Mouse (Mus musculus): Measurements from ENCODE around the gene Snrpg. TPM values are rescaled to one million over a fixed set of nuclear protein-coding genes. Genes with fewer than 3 reads are reported as not detected.
A peak's percentile ranks its signal among the peaks of the same experiment; 100 is the strongest.
"Not testable (repeated sequence)": the region's sequence is repeated elsewhere in the genome, so short reads cannot be mapped to it uniquely, and the experiment has no call there.

Snrpg gene
- total RNA-seq (2021) = 10 to 100 TPM; 51.1 to 52.4 TPM
- long read RNA-seq, experiment 1, transcript Snrpg-201 (4 exons, 1,055 nt) = major isoform, 24 of 24 reads
- long read RNA-seq, experiment 1, partial matches to known transcripts = 0 of 24 reads
- long read RNA-seq, experiment 1, other reads (novel, unspliced or antisense) = 0 of 24 reads
- long read RNA-seq, experiment 2, transcript Snrpg-201 (4 exons, 1,055 nt) = major isoform, 31 of 31 reads
- long read RNA-seq, experiment 2, partial matches to known transcripts = 0 of 31 reads
- long read RNA-seq, experiment 2, other reads (novel, unspliced or antisense) = 0 of 31 reads

- intact Hi-C loops (cut with DNase I) = no loop called here
- DNase-seq = no peak
These were observed at the start of gene Snrpg for GRCm38 (mm10) chr6:86370764-86371339. TSS of gene Snrpg (plus strand) at chr6:86371304.

GRCm38 (mm10) chr6:86322031-86322563, 49.0 kb upstream of the Snrpg start:
- DNase-seq = no peak
- intact Hi-C loops (cut with DNase I) = no loop called here

- intact Hi-C loops (cut with DNase I) = no loop called here
- no peak for DNase-seq
These were observed 48.1 kb upstream of the Snrpg start for GRCm38 (mm10) chr6:86322991-86323390.

- intact Hi-C loops (cut with DNase I) = no loop called here
- DNase-seq = no peak
These were observed 46.7 kb upstream of the Snrpg start for GRCm38 (mm10) chr6:86324400-86324799.

DNA sequence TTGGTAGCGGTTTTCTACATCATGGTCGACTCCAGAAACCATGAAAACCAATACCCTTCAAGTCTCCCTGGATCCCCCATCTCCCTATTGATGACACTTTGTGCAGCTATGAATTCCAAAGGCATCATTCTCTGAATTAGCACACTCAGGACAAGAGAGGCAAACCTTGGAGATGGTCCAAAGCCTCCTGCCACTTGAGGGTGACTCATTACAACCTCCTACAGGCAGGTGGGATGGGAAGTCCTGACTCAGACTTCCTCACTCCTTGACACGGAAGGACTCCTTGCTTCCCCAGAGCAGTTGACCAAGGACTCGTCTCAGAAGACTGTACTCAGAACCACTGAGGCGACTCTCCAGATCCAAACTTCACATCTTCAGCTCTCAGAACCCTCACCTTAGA, 45.5 kb upstream of the Snrpg start:
- DNase-seq = no peak
- intact Hi-C loops (cut with DNase I) = no loop called here

DNA sequence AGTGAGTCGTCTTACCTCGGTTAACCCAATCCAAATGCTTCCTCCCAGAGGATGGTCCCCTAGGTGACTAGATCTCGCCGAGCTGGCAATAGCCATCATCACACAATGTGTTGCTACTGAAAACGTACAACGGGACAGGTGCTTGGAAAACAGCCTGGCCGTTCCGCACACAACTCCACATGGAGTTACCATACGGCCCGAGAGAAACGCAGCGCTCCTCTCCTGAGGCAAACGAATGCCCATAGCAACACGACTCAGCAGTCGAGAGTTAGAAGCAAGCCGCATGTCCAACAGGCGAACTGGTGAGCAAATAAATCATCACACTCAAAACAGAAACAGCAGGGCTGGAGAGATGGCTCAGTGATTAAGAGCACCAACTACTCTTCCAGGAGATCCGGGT, 44.2 kb upstream of the Snrpg start:
- DNase-seq = no peak
- intact Hi-C loops (cut with DNase I) = no loop called here

GRCm38 (mm10) chr6:86328369-86328768, 42.7 kb upstream of the Snrpg start:
- DNase-seq = no peak
- intact Hi-C loops (cut with DNase I) = no loop called here

DNA sequence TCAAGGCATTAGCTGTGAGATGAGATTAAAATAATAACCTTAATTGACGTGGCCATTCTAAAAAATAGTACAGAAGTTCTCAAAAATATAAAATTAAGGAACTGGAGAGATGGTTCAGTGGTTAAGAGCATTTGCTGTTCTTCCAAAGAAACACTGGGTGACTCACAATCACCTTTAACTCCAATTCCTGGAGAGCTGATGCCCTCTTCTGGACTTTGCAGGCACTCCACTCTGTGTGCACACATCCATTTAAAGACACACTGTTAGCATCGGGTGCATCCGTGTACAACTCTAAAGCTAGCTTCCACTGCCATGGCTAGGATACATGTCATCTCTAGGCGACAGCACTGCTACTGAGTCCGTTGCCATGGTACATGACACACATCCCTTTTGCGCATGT, 41.2 kb upstream of the Snrpg start:
- intact Hi-C loops (cut with DNase I) = no loop called here
- no peak for DNase-seq

DNA sequence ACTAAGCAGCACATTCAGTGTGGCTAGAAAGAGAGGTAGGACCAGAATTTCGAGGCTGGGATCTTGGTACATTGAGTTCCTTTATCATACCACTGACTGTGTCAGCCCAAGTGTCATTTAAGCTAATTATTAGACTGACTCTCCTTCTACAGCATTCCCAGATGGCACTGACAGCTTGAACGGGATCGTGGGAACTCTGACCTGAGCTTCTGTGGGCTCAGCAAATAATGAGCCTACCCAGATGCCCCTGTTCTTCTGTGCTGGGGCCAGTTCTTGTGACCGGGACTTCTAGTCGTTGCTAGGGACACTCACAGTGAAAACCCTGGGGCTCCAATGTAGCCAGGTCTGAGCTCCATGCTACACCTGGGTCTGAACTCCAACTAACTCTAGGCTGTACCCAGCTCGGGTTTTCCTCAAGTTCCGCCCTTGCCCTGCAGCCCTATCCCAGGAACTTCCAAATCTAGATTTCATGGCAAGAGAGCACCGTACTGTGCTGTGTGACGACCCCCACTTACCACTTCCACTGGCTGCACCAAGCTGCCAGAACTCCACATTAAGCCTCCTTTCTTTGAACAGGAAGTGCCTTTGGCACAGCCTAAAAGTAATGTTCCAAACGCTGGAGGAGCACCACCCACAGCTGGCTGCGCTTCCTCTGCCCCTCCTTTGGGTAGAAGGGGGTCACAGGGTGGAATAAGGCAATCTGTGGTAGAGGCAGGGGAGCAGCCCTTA, 35.8 kb upstream of the Snrpg start:
- DNase-seq = peak in 1 of 2 experiments; percentile 12

GRCm38 (mm10) chr6:86335860-86336259, 35.2 kb upstream of the Snrpg start:
- DNase-seq = no peak
- intact Hi-C loops (cut with DNase I) = no loop called here

More for the DNA sequence above, 35.8 kb upstream of the Snrpg start:
- intact Hi-C loops (cut with DNase I) = no loop called here

GRCm38 (mm10) chr6:86336340-86336739, 34.8 kb upstream of the Snrpg start:
- intact Hi-C loops (cut with DNase I); DNase-seq: not testable (repeated sequence)

GRCm38 (mm10) chr6:86343656-86344055, 27.4 kb upstream of the Snrpg start:
- intact Hi-C loops (cut with DNase I) = no loop called here
- no peak for DNase-seq

- intact Hi-C loops (cut with DNase I) = loop anchor here (5.0 kb wide), 1 partner anchor 204 kb away; no protein-coding TSS in a partner anchor
- no peak for DNase-seq
These were observed 25.0 kb upstream of the Snrpg start for GRCm38 (mm10) chr6:86346063-86346462.

DNA sequence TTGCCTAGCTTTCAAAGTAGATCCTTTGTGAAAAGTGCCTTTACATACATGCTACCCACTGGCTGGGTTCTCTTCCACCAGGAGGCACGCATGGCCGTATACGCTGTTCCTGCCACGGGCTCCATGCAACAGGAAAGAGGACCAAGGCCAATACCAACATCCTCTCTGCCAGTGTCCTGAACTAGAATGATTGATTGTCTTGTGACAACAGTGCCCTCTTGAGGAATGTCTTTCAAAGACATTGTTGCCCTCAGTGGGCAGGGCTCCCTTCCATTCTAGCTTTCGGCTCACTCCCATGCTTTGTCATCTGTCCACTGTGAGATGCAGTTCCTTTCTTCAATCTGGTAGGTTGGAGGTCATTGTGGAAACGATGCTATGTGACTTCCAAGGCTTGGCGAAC, 21.8 kb upstream of the Snrpg start:
- intact Hi-C loops (cut with DNase I) = loop anchor here (5.0 kb wide), 1 partner anchor 207 kb away; no protein-coding TSS in a partner anchor
- DNase-seq = no peak

GRCm38 (mm10) chr6:86354948-86355347, 16.2 kb upstream of the Snrpg start:
- DNase-seq = no peak
- intact Hi-C loops (cut with DNase I) = no loop called here

GRCm38 (mm10) chr6:86356956-86357355, 14.1 kb upstream of the Snrpg start:
- intact Hi-C loops (cut with DNase I) = no loop called here
- DNase-seq = no peak

- no peak for DNase-seq
- intact Hi-C loops (cut with DNase I) = loop anchor here (5.0 kb wide), 3 partner anchors 163 to 338 kb away; partner anchors contain the start of gene Tgfa
These were observed 10.4 kb upstream of the Snrpg start for GRCm38 (mm10) chr6:86360691-86361090.

DNA sequence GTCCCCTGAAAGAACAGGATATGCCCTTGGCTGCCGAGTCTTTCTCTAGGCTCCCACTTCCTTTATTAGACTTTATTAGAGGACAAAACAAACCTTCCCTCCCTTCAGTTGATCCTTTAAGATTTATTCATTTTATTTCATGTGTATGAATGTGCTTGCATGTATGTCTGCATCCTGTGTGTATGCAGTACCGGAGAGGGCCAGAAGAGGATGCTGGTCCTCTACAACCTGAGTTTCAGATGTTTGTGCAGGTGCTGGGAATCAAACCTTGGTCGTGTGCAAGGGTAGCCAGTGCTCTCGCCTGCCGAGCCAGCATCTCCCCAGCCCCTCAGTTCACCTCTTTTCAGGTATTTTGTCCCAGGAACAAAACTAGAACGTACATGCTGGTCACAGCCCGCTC, 9.7 kb upstream of the Snrpg start:
- no peak for DNase-seq
- intact Hi-C loops (cut with DNase I) = loop anchor here (5.0 kb wide), 3 partner anchors 164 to 339 kb away; partner anchors contain the start of gene Tgfa

DNA sequence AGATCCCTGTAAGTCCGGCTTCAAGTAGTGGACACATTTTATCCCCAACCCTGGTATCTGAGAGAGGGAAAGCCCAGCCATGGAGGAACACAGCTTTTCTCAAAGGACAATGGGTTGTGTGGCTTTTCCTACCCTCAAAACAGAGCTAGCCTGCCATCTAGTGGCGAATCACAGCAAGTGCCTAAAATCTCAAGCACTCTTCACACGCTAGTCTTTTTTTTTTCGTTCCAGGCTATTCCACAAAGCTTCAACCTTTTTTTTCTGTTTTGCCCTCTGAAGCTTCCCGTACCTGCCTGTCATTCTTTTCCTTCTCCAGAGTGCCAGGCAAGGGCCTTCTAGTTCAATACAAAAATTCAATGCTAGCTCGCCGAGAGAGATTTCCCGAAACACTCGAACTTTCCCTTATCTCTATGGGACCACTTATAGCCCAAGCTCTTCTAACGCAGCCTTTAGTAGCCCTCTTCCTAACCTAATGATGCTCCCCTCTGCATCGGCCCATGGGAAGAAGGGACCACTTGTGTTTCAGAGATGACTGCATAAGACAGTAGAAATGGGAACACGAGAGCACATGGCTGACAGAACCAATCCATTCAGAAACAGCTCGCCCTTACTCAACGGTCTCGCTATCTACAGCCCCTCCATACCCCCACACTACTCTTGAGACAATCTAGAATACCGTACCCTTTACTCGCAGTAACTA, 6.5 kb upstream of the Snrpg start:
- intact Hi-C loops (cut with DNase I) = loop anchor here (1.0 to 5.0 kb wide), 5 partner anchors 32 to 342 kb away; partner anchors contain the start of genes Pcyox1 and Tgfa

More for the DNA sequence above, 6.5 kb upstream of the Snrpg start:
- DNase-seq = peak; percentile 74 to 86

All from heart, postnatal 14 days (tissue).